Mouse (Mus musculus): ENCODE measurements around the gene Hils1.
A peak's percentile ranks its signal among the peaks of the same experiment; 100 is the strongest.

Gene Hils1

GRCm38 (mm10) chr11:94987851-94988250 lies 20.5 kb downstream of the Hils1 start:
- no peak for DNase-seq (ENCODE audit: low read depth, low spot score)

- no peak for DNase-seq (ENCODE audit: low read depth, low spot score)
Observed at GRCm38 (mm10) chr11:94988780-94989561, 21.6 kb downstream of the Hils1 start.

GRCm38 (mm10) chr11:94989562-94990017 lies 22.2 kb downstream of the Hils1 start:
- DNase-seq (ENCODE audit: low read depth, low spot score), result peak; percentile 99

- no peak for DNase-seq (ENCODE audit: low read depth, low spot score)
Observed at GRCm38 (mm10) chr11:94990102-94990748, 22.8 kb downstream of the Hils1 start.

GRCm38 (mm10) chr11:94990749-94991577 lies 23.6 kb downstream of the Hils1 start, which contains the start of gene Ppp1r9b:
Gene Ppp1r9b, plus strand, starts transcription at chr11:94991035.
- DNase-seq (ENCODE audit: low read depth, low spot score), result peak; percentile 97

GRCm38 (mm10) chr11:94991641-94992479 lies 24.5 kb downstream of the Hils1 start:
- DNase-seq (ENCODE audit: low read depth, low spot score), result peak; percentile 68

- DNase-seq (ENCODE audit: low read depth, low spot score), result no peak
Observed at GRCm38 (mm10) chr11:94992480-94992753, 25.0 kb downstream of the Hils1 start.

- DNase-seq (ENCODE audit: low read depth, low spot score), result peak; percentile 73
Observed at GRCm38 (mm10) chr11:94992754-94993606, 25.6 kb downstream of the Hils1 start.

- DNase-seq (ENCODE audit: low read depth, low spot score), result peak; percentile 59
Observed at GRCm38 (mm10) chr11:94994208-94994814, 26.9 kb downstream of the Hils1 start.

GRCm38 (mm10) chr11:94994947-94995772 lies 27.8 kb downstream of the Hils1 start:
- DNase-seq (ENCODE audit: low read depth, low spot score), result no peak

GRCm38 (mm10) chr11:94996101-94996500 lies 28.7 kb downstream of the Hils1 start:
- DNase-seq (ENCODE audit: low read depth, low spot score), result peak; percentile 80

- no peak for DNase-seq (ENCODE audit: low read depth, low spot score)
Observed at GRCm38 (mm10) chr11:94996984-94997383, 29.6 kb downstream of the Hils1 start.

- DNase-seq (ENCODE audit: low read depth, low spot score), result no peak
Observed at GRCm38 (mm10) chr11:94997596-94997995, 30.2 kb downstream of the Hils1 start.

- DNase-seq (ENCODE audit: low read depth, low spot score), result peak; percentile 65
Observed at GRCm38 (mm10) chr11:94998041-94998531, 30.7 kb downstream of the Hils1 start.

- DNase-seq (ENCODE audit: low read depth, low spot score), result no peak
Observed at GRCm38 (mm10) chr11:95000128-95000527, 32.7 kb downstream of the Hils1 start.

- DNase-seq (ENCODE audit: low read depth, low spot score), result no peak
Observed at GRCm38 (mm10) chr11:95000548-95000947, 33.2 kb downstream of the Hils1 start.

GRCm38 (mm10) chr11:95001058-95001457 lies 33.7 kb downstream of the Hils1 start:
- DNase-seq (ENCODE audit: low read depth, low spot score), result peak; percentile 97

- no peak for DNase-seq (ENCODE audit: low read depth, low spot score)
Observed at GRCm38 (mm10) chr11:95001584-95002347, 34.4 kb downstream of the Hils1 start.

All from brain, adult 2 months (tissue).